8 mouse cellular contexts compared by ENCODE assay signal in genomic region chr11:93471573-93472179, GRCm38 (mm10).
DNase-seq lines count a peak whose midpoint lies in the region; ATAC-seq and TF ChIP-seq lines count a peak whose summit lies in the region.

No protein-coding gene starts in this region.

- H3K4me2 ChIP-seq in liver, embryonic 12.5 days = no peak overlapping the region

- no peaks in the 10 kb centered on the region for H3K36me3 ChIP-seq in liver, embryonic 12.5 days
- no peaks in the 10 kb centered on the region for H3K36me3 ChIP-seq in kidney, adult 2 months (ENCODE audit: control insufficient read depth, insufficient read depth, low read length)

- no peak for TF ChIP-seq POLR2A in cortical plate, adult 2 months (IDR thresholded peaks at IDR 0.05; ENCODE audit: extremely low read depth, insufficient read depth, low read length)
- TF ChIP-seq POLR2A in kidney, adult 2 months (IDR thresholded peaks at IDR 0.05; ENCODE audit: low read depth, low read length) = no peak

- H3K27me3 ChIP-seq in liver, embryonic 12.5 days (replicated peaks) = no peaks in the 10 kb centered on the region
- no peaks in the 10 kb centered on the region; the same call in 1 of the 2 replicates for H3K27me3 ChIP-seq in kidney, adult 2 months (replicated peaks; ENCODE audit: control insufficient read depth, insufficient read depth, low read length)

- ATAC-seq in liver, embryonic 12.5 days = no peak

- H3K9ac ChIP-seq in liver, embryonic 12.5 days = no peak overlapping the region

- intact Hi-C loops in gastrocnemius, postnatal 14 days (cut with DNase I; ENCODE audit: low total_unique reads) = no loop called here
- intact Hi-C loops in left cerebral cortex, postnatal 4 days (cut with DNase I) = loop anchor here (5.0 kb wide), 1 partner anchor 329 kb away; no protein-coding TSS in a partner anchor

- peak; percentile 82 for TF ChIP-seq CTCF in cortical plate, adult 2 months (IDR thresholded peaks at IDR 0.05; ENCODE audit: extremely low read depth, insufficient read depth, low read length)
- TF ChIP-seq CTCF in kidney, adult 2 months (conservative IDR thresholded peaks at IDR 0.05; ENCODE audit: insufficient read depth, insufficient read length, low read depth, low read length) = peak; percentile 61

- H3K27ac ChIP-seq in liver, embryonic 12.5 days = no peak overlapping the region
- no peak overlapping the region for H3K27ac ChIP-seq in cortical plate, adult 2 months (ENCODE audit: insufficient read depth, low read length)
- no peak overlapping the region for H3K27ac ChIP-seq in kidney, adult 2 months (ENCODE audit: insufficient read depth, low read depth, low read length)

- no peaks in the 10 kb centered on the region for H3K4me1 ChIP-seq in liver, embryonic 12.5 days
- peaks cover 2% of the 10 kb centered on the region; the same call in 1 of the 2 replicates for H3K4me1 ChIP-seq in cortical plate, adult 2 months (ENCODE audit: control insufficient read depth, insufficient read depth, low read length)
- no peaks in the 10 kb centered on the region for H3K4me1 ChIP-seq in kidney, adult 2 months (ENCODE audit: control insufficient read depth, insufficient read depth, low read length)

- WGBS in liver, embryonic 12.5 days (ENCODE audit: insufficient replicate concordance) = 40% methylated on average over 10 of the region's 10 CpGs
- 50% methylated on average over 10 of the region's 10 CpGs for WGBS in kidney, adult 2 months

- no peaks in the 10 kb centered on the region for H3K9me3 ChIP-seq in liver, embryonic 12.5 days (replicated peaks)

- no peak overlapping the region for H3K4me3 ChIP-seq in liver, embryonic 12.5 days
- no peak overlapping the region for H3K4me3 ChIP-seq in cortical plate, adult 2 months (ENCODE audit: insufficient read depth, low read length)
- H3K4me3 ChIP-seq in kidney, adult 2 months (ENCODE audit: insufficient read depth, low read depth, low read length) = no peak overlapping the region

- DNase-seq in liver = peak; percentile 35
- DNase-seq in gastrocnemius, postnatal 14 days = peak; percentile 28
- peak; percentile 44 for DNase-seq in kidney, adult 2 months
- peak; percentile 95 for DNase-seq in left cerebral cortex, postnatal 4 days
- DNase-seq in neural tube, embryonic 10.5 days (ENCODE audit: extremely low spot score, low spot score) = peak; percentile 65
- DNase-seq in testis, postnatal 14 days (ENCODE audit: low spot score) = peak; percentile 63

Comparison
In these comparisons a context has a peak if more than half of its experiments do, and no peak if none do; other contexts are left out.
1. DNase-seq: peak in every context shown above with its lines; median percentile 95 in left cerebral cortex, postnatal 4 days; 65 in neural tube, embryonic 10.5 days; 63 in testis, postnatal 14 days; 44 in kidney, adult 2 months; 35 in liver; 28 in gastrocnemius, postnatal 14 days.